Mouse (Mus musculus) cerebellum, postnatal 10 days (tissue): ENCODE measurements at regions not wholly inside any gene's neighbourhood (a gene's known extent, or its start where the extent isn't known, plus 50 kb on each side); places are given as distances from the start of the nearest gene placed in this dataset.

Experiments used
- DNase-seq, 2 experiments: peaks; one replicate each; pipeline ENCODE4 v3.0.0; 2021; ENCODE audit warnings: mixed read lengths in 2 of 2

DNA sequence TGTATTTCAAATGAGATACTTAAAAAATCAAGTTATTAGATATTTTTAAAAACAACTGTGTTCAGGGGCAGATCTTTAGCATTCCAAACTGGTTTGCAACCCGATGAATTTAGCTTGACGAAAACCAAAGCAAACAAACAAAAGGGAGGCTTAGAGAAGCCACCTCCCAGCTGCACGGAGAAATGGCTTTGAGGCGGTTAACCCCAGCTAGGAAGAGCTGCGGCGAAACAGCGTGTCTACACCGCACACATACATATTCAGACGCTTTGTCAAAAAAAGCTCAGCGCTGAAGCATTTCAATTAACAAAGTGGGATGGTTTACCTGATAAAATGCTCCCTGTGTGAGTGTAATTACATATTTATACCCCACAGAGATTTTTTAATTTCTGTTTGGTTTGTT lies 123.0 kb upstream of the Ap5m1 start:
- DNase-seq = no peak

DNA sequence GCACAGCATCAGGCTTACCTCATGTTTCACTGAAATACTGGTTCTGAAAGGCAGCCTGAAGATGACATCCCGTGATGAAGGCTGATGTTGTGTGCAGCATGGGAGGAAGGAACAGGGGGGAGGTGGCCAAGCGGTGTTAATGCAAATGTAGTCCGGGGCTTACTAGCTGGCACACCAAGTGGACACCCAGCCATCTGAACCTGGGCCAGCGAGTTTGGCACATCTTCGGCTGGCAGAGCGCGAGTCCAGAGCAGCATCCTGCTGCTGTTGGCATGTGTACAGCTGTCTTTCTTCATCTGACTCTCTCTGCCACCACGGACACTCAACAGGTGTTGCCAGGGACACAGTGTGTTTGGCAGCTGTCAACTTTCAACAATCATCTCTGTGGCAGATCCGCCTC lies 135.0 kb upstream of the Ap5m1 start:
- peak; percentile 94 to 96 for DNase-seq

DNA sequence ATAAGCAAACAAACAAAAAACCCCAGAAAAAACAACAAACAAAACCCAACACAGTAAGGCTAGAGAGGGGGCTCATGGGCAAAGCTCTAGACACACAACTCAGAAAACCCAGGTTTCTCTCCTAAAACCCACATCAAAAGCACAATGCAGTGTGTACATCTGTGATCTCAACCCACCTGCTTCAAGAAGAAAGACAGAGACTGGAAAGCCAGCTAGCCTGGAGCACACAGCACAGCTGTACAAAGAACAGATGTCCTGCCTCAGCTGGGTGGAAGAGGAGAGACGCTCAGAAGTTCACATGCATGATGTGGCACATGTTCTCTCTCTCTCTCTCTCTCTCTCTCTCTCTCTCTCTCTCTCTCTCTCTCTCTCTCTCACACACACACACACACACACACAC lies 140.0 kb upstream of the Ap5m1 start:
- DNase-seq = no peak

DNA sequence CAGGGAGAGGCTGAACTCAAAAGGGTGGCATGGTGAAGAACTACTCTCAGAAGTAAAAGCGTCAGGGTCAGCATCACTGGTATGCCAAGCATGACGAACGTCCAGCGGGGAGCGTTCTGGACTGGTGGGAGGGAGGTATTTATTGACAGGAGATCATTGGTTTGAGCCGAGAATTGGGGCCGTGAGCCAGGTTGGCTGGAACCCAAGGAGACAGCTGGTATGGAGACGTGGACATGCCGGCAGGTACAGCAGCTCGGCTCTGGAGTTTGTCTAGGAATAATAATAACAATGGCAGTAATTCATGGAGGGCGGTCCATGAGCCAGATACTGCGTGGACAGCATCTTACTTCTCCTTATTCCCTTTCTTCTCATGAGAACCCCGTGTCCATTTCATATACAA lies 156.5 kb upstream of the Ap5m1 start:
- DNase-seq = peak; percentile 97 to 98

DNA sequence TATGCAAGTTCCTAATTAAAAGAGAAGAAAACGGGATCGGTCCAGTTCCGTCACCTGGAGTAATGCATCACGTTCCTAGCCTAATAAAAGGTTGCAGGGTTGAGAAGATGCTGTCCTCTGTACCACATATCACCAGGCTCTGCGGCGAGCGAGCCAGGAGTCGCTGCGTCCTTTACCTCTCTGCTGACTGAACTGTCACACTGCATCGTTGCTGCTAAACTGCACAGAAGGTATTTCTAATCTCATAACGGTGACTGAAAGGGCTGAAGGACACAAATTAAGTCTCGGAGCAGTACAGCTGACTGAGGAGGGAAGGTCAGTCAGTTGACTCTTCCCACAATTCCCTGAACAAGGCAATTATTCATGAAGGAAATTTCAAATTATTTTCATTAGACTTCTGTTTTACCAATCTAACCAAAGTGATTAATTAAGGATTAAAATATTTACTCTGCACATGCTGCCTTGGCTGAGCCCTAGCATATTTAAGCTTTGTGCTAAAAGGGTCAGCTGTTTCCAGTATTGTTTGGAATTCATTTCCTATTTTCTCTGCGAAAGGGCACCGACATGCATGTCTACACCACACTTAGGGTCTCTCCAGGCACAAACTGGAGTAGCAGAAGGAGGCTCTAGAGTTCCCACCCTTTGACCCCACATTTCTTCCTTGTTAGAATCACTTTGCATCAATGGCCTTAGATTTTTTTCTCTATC lies 157.8 kb upstream of the Ap5m1 start:
- DNase-seq = peak; percentile 74 to 80

DNA sequence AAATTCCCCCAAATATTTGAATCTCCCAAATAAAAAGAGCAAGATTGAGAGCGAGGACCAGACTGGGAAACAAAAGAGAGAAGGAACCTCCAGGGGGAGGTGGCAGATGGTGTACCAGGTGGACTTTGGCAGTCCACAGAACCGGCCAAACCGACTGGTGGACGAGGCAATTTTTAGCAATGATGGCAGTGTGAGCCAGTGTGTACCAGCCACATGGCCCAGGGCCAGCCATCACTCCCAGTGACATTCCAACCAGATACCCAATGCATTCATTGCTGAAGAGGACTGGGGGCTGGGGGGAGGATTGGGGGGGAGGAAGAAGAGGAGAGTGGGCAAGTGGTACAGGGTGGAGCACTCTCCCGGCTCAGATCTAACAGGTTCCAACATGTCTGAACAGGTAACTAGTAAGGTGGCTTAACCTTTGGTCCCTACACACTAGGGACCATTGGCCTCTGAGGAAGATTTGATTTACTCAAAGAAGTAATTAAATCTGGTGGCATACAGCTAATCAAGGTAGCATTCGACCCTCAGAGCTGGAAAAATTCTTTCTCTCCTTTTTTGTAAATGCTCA lies 158.4 kb upstream of the Ap5m1 start:
- DNase-seq = peak; percentile 97 to 98

DNA sequence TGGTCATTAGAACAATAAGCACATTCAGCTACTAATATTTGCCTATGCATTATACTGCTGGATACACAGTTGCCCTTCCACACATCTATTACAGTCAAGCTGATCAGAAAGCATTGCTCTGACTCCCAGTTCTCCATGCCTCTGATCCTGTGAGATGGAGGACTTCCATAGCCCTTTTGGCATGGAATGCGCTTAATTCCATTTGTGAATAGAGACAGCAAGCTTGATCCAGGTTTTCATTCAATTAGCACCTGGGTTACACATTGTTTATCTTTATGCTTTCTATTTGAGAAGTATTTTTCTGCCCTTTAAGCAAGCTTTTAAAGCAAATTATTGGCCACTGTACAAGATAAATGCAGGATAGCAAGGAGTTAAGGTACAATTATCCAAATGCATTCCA lies 158.9 kb upstream of the Ap5m1 start:
- DNase-seq = peak; percentile 54 to 75

DNA sequence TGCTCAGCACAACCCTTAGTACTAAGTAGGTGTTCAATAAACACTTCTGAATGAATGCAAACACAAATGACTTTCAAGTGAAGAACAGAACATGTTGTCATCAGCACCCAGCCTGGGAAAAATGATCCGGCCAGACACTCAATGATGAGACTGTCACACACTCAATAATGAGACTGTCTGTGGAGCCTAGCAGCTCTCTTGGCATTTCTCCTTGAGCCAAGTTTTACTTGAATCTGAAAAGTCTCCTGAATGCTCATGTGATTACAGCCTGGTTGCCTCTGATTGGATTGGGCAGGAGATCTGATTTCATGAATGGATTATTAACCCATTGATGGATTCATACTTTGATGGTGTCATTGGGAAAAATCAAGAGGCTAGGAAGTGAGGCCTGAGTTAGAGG lies 161.3 kb upstream of the Ap5m1 start:
- DNase-seq = no peak

DNA sequence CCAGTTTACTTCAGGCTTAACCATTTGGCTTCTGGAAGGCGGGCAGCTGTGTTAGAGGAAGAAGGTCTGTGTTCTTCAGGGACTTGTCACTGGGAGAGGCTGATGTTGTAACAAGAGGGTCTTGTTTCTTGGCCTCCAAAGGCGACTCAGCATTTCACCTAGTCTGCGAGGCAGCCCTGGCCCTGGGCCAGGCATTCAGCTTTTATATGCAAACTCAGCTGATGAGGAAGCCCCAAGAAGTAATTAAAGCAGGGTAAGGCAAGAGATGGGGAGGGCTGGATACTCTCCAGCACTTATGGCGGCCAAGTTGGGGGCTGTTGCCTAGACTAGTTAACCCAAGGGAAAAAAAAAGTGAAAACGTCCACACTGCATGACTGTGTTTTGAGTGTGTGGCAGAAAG lies 162.4 kb upstream of the Ap5m1 start:
- peak; percentile 70 to 81 for DNase-seq

DNA sequence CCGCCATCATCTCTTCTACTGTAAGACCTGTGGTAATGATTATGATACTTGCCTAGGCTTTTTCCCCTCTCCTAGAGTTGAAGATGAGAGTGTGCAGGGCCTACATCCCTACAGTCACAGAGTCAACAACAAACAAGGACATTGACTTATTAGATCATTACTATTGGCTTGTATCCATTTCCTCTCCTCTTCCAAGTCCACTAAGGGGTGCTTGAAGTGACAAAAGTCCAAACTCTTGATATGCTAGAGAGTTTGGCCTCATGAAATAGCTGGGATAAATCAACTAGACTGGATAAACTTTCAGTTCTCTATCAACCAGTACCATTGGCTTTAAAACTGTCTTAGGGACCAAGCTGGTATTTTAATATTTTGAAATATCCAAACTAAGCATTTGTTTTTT lies 165.7 kb upstream of the Ap5m1 start:
- no peak for DNase-seq

DNA sequence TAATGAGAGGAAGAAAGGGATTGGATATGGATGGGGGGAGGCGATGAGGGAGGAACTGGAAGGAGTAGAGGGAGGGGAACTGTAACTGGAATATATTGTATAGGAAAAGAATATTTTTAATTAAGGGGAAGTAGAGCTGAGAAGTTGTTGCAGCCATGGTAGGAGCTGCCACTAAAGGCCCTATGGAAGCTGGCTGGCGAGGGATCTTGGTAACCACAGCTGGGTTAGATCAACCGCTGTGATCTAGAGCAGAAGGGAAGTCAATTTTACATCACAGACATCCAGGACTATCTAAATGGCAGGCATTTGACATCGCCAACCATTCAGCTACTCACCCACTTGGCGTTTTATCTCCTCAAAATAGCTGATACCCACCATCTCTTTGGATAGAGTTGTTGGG lies 168.8 kb upstream of the Ap5m1 start:
- no peak for DNase-seq

DNA sequence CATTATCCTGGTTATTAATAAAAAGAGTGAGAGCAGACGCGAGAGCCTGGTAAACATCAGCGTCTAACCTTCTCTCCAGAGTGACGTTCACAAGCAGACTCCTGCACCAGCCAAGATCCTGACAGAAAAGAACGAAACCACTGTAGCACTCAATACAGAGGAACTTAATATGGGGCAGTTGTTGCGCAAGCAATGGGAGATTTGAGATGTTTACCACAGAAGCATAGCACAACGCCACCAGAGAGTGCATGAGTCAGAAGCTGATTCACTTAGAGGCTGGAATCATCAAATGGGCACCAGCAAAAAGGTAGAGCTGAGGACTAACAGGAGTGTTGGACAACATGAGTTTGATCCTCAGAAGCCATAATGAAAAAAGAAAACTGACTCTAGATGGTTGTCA lies 169.7 kb upstream of the Ap5m1 start:
- DNase-seq = no peak

DNA sequence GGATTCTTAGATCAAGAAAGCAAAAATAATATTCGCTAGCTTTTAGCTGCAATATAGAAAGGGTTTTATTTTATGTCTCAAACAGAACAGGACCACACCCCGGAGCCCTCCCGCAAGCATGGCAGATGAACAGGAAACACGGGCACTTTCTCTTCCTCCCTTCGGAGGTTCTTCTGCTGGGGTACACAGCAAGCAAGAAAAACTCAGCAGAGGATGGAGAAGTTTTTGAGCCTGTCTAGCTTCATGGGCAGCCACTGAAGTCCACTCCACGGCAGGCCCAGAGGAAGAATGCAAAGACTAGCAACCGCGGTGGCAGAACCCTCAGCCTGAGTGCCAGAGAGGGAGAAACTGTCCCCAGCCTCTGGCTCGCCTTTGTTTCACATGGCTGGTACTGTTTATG lies 174.7 kb upstream of the Ap5m1 start:
- peak; percentile 35 to 39 for DNase-seq

DNA sequence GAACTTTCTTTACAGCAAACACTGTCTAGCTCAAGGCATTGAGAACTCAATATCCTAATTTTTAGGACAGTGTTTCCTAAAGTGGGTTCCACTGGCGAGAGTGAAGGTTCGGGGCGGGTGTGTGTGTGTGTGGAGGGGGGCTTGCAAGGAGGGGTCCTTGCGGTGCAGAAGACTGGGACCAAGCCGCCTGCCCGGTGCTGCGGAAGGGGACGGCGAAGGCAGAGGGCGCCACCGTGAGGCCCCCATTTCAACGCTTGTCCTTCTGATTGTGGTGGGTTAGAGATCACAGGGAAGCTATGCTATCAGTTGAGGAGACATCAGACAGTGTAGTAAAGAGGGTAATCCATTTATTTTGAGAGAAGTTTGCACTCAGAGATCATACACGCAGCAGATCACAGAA lies 176.9 kb upstream of the Ap5m1 start:
- peak; percentile 82 to 83 for DNase-seq

DNA sequence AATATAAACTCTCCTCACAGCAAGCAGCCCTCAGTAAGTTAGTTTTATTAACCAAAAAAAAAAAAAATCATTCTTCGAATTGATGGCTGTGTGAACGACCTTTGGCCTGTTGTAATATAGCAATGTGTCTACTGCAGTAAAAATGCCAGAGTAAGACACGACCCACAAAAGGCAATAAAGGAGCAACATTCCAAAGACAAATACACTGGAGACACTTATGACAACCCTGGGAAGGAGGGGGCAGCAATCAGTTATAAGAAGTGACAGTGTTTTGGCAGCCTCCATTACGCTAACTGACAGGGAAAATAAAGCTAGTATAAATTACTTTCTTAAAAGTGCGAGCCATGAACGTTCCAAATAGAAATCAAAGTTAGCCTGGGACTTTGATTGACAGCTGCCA lies 185.9 kb upstream of the Ap5m1 start:
- DNase-seq = no peak

DNA sequence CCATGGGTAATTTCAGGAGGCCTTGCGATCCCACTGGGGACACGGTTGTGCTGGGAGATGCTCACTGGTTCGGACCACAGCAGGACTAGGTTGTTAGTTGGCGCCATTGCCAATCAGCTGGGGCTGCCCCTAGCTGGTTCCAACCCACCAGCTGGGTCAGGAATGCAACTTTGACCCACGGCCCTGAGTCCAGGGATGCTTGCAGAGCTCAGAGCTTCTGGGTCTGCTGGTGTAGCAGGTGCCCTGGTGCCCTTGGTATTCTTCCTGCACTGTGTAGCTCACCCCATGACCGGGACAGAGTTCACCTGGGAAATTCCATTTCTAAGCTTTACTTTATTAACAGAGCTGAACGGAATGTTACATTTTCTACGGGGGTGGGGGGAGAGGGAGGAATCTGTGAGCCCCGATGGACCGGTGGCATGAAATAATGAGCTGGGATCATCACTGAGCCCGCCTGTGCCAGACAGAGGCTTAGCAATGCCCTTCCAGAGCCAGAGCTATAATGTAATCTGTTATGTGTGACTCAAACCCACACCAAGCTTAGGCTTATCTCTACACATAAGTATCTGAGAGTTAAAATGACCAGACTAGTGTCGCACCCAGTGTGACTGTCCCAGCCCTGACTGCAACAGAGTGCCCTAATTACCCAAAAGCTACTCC lies 187.8 kb upstream of the Ap5m1 start:
- DNase-seq = no peak

DNA sequence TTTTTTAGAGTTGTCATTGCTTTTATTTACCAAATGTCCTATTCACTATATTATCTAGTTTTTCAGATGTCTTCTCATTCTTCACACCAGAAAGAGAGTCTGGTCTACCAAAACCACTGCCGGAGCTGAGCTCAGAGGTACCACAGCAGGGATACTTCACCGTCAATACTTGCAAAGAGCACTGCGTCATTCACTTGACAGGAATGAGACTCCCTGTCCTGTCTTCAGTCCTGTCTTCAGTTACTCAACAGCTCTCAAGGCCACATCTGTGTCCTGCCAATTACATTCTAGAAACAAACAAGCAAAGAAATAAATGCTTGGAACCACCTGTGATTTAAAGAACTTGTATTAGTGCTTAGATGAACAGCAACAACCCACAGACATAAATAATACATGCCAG lies 194.6 kb upstream of the Ap5m1 start:
- no peak for DNase-seq

DNA sequence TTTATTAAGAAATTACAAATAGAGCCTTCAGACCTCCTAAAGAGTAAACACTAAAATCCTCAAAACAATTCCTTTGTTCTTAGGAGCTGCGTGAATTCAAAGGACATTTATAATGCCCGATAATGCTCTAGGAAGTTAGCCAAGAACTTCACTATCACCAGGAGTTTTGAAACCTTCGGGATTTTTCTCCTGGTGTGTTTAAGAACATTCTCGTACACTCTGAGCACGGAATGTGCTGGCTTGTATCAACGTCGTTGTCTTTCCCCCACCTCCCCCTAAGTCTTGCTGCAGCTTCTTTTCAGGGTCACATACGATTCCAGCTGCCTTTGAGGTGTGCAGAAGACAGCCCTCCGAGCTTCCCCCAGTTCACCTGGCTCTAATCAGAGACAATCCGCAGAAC lies 195.9 kb upstream of the Ap5m1 start:
- DNase-seq = no peak

DNA sequence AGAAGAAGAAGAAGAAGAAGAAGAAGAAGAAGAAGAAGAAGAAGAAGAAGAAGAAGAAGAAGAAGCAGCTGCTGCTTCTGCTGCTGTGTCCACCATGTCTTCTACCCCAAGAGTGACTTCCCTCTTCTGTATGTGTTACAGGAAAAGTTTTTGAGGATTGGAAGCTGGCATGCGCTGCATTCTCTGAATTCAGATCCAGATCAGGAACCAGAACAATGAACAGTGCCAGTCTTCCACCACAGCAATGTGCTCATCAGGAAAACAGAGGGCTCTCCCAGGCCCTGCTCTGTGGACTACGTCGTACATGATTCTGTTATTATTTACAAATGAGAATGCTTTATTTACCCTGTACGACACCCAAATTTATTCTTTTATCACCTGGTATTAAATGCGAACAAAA lies 181.8 kb upstream of the Otx2 start:
- no peak for DNase-seq

DNA sequence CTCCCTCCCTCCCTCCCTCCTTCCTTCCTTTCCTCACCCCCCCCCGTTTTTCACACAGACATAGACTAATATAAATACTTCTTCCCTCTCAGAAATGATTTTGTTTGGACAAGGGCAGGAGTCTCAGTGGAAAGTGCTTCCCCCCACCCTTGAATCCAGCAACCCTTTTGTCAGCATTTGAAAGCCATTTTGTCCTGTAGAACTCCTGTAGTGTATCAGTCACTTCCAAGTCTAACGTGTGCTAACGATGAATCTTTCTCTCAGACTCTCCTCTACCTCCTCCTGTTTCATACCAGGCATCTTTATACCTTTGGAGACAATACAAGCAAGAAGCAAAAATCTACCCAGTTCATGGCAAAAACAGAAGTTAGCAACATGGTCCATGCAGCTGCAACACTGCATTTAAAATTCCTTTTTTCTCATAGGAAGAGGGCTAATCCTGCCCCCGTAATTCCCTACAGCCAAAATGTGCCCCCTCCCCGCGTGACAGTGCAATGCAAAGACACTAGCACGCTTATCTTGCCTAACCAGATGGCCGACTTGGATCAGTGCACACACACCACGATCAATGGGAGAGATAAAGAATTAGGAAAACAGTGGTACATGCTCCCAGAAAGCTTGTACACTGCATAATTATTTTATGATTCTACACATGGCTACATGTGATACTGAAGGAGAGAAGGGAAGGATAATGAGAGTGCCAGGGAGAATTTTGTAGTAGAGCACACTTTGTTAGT lies 180.7 kb upstream of the Otx2 start:
- peak; percentile 57 to 73 for DNase-seq

DNA sequence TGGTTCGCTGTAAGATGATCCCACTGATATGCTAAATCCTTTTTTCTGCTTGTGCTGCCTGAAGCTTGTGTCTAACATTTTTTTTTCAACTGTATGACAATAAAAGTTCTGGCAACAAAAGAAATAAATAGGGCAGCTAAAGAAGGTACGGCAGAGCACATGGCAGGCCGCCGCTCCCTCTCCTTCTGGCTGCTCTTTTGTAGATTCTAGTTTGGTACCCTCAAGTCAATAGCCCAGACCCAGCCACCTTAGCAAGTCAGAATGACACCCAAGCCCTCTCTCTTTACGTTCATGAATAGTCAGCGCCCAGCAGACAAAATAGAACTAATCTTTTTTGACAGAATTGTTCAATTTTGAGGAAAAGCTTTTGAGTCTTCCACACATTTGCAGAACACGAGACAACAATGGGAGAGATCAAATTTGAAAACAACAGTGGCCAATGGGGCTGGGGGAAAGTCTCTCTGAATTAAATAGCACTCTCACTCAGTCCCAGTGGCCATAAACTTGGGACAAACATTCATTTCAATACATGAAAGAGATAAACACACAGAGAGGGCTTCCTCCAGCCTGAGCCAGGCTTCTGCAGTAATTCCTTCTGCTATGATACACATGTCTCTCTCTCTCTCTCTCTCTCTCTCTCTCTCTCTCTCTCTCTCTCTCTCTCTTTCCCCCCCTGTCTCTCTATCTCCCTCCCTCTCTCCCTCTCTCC lies 180.0 kb upstream of the Otx2 start:
- DNase-seq = peak in 1 of 2 experiments; percentile 15

DNA sequence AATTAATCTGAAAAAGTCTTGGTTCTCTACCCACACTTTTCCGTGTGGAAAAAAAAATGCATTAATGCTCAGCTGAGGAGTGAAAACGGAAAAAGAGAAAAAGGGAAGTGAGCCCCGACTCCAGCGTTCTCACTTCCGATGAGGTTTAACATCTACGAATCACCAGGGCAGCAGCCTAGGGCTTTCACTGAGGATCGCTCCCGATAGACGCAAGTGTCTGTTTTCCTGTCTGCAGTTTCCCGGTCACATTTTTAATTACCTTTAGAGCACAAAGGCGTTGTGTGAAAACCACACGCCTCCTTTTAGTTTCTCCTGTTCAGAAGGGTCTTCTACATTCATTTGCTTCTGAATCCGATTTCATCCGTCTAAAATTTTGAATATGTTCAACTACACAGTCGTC lies 179.2 kb upstream of the Otx2 start:
- DNase-seq = no peak

DNA sequence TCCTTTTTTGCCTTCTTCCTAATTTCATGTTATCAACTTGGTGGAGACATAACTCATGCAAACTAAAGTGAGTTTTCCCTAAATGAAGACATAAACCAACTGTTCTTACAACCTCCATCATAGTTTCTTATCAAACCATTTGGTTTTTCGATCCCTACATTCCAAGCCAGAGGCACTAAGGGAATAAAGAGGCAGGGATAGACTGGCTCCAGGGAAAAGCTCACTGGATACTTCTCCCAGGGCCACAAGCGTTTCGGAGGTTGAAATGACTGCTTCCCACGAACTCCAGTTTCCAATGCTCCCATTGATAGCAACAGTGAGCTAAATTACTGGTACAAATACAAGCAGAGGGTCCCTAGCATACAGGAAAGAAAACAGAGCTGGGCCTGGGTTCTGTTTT lies 178.4 kb upstream of the Otx2 start:
- no peak for DNase-seq
